Mouse (Mus musculus): ENCODE measurements around the gene Dnmt3a. TPM values are rescaled to one million over a fixed set of nuclear protein-coding genes. Genes with fewer than 3 reads are reported as not detected.

Gene Dnmt3a
- 44.8 and 48.7 TPM in 2 replicates for polyA plus RNA-seq (2014; fragmentation: Nextera tagmentation; extraction: Ambion mirVana)

- H3K4me2 ChIP-seq (ENCODE audit: low read length), result peak within 1 kb of the TSS; percentile 77
- H3K27ac ChIP-seq (replicated peaks in 1 of 2; ENCODE audit: control insufficient read depth in 1 of 2, insufficient read depth in 1 of 2, low read depth in 2 of 2, low read length in 2 of 2), result peak within 1 kb of the TSS; percentile 70 to 98
- H3K4me1 ChIP-seq (ENCODE audit: control insufficient read depth in 2 of 2, insufficient read depth in 2 of 2, low read length in 2 of 2), result peaks cover 28 to 35% of the 10 kb centered on the region in 2 experiments
- ATAC-seq (ENCODE audit: insufficient number of reproducible peaks, insufficient read depth, low FRiP score, low read depth), result no peak
- peak within 1 kb of the TSS; percentile 96 for H3K9ac ChIP-seq (ENCODE audit: low read length)
- H3K27me3 ChIP-seq (ENCODE audit: control insufficient read depth, insufficient read depth, low read length), result no peaks in the 10 kb centered on the region
- no peaks in the 10 kb centered on the region for H3K9me3 ChIP-seq (ENCODE audit: control insufficient read depth, low read length)
- peak within 1 kb of the TSS; percentile 58 to 89 for H3K4me3 ChIP-seq (ENCODE audit: control insufficient read depth in 1 of 2, insufficient read depth in 1 of 2, low read depth in 1 of 2, low read length in 2 of 2)
- WGBS, result 25% methylated on average over 4 of the region's 4 CpGs
- no peaks in the 10 kb centered on the region for H3K36me3 ChIP-seq (ENCODE audit: control insufficient read depth, insufficient read depth, low read length)
Measured at GRCm38 (mm10) chr12:3805852-3806251, at the start of gene Dnmt3a. Dnmt3a (plus strand) TSS chr12:3806007.

GRCm38 (mm10) chr12:3756216-3756615 lies 49.6 kb upstream of the Dnmt3a start:
- 88% methylated on average over 3 of the region's 3 CpGs for WGBS

GRCm38 (mm10) chr12:3758127-3758526 lies 47.7 kb upstream of the Dnmt3a start:
- Histone ChIP-seq H3K4me2 (ENCODE audit: low read length) (no peak overlapping the region), H3K9ac (ENCODE audit: low read length) (no peak overlapping the region), H3K4me1 (ENCODE audit: control insufficient read depth in 2 of 2, insufficient read depth in 2 of 2, low read length in 2 of 2) (peaks cover 1 to 2% of the 10 kb centered on the region in 2 experiments; a peak in 2 of 4 replicates), H3K27me3 (ENCODE audit: control insufficient read depth, insufficient read depth, low read length) (no peaks in the 10 kb centered on the region), H3K4me3 (ENCODE audit: control insufficient read depth in 1 of 2, insufficient read depth in 1 of 2, low read depth in 1 of 2, low read length in 2 of 2) (no peak overlapping the region), H3K9me3 (ENCODE audit: control insufficient read depth, low read length) (no peaks in the 10 kb centered on the region), H3K36me3 (ENCODE audit: control insufficient read depth, insufficient read depth, low read length) (no peaks in the 10 kb centered on the region), H3K27ac (replicated peaks in 1 of 2; ENCODE audit: control insufficient read depth in 1 of 2, insufficient read depth in 1 of 2, low read depth in 2 of 2, low read length in 2 of 2) (no peak overlapping the region)
- 92% methylated on average over 3 of the region's 3 CpGs for WGBS
- no peak for ATAC-seq (ENCODE audit: insufficient number of reproducible peaks, insufficient read depth, low FRiP score, low read depth)

More at GRCm38 (mm10) chr12:3756216-3756615, 49.6 kb upstream of the Dnmt3a start:
- Histone ChIP-seq H3K27ac (replicated peaks in 1 of 2; ENCODE audit: control insufficient read depth in 1 of 2, insufficient read depth in 1 of 2, low read depth in 2 of 2, low read length in 2 of 2) (no peak overlapping the region), H3K9me3 (ENCODE audit: control insufficient read depth, low read length) (no peaks in the 10 kb centered on the region), H3K4me3 (ENCODE audit: control insufficient read depth in 1 of 2, insufficient read depth in 1 of 2, low read depth in 1 of 2, low read length in 2 of 2) (no peak overlapping the region), H3K4me2 (ENCODE audit: low read length) (no peak overlapping the region), H3K4me1 (ENCODE audit: control insufficient read depth in 2 of 2, insufficient read depth in 2 of 2, low read length in 2 of 2) (no peaks in the 10 kb centered on the region), H3K27me3 (ENCODE audit: control insufficient read depth, insufficient read depth, low read length) (no peaks in the 10 kb centered on the region), H3K36me3 (ENCODE audit: control insufficient read depth, insufficient read depth, low read length) (peaks cover 3% of the 10 kb centered on the region), H3K9ac (ENCODE audit: low read length) (no peak overlapping the region)
- no peak for ATAC-seq (ENCODE audit: insufficient number of reproducible peaks, insufficient read depth, low FRiP score, low read depth)

GRCm38 (mm10) chr12:3759419-3759818 lies 46.4 kb upstream of the Dnmt3a start:
- H3K27ac ChIP-seq (replicated peaks in 1 of 2; ENCODE audit: control insufficient read depth in 1 of 2, insufficient read depth in 1 of 2, low read depth in 2 of 2, low read length in 2 of 2), result no peak overlapping the region
- ATAC-seq (ENCODE audit: insufficient number of reproducible peaks, insufficient read depth, low FRiP score, low read depth), result no peak
- no peak overlapping the region for H3K9ac ChIP-seq (ENCODE audit: low read length)
- no peaks in the 10 kb centered on the region for H3K9me3 ChIP-seq (ENCODE audit: control insufficient read depth, low read length)
- no peak overlapping the region for H3K4me3 ChIP-seq (ENCODE audit: control insufficient read depth in 1 of 2, insufficient read depth in 1 of 2, low read depth in 1 of 2, low read length in 2 of 2)
- no peak overlapping the region for H3K4me2 ChIP-seq (ENCODE audit: low read length)
- peaks cover 6 to 13% of the 10 kb centered on the region in 2 experiments for H3K4me1 ChIP-seq (ENCODE audit: control insufficient read depth in 2 of 2, insufficient read depth in 2 of 2, low read length in 2 of 2)
- 31% methylated on average over 4 of the region's 4 CpGs for WGBS
- H3K27me3 ChIP-seq (ENCODE audit: control insufficient read depth, insufficient read depth, low read length), result no peaks in the 10 kb centered on the region
- no peaks in the 10 kb centered on the region for H3K36me3 ChIP-seq (ENCODE audit: control insufficient read depth, insufficient read depth, low read length)

GRCm38 (mm10) chr12:3760876-3761590 lies 44.8 kb upstream of the Dnmt3a start:
- H3K4me3 ChIP-seq (ENCODE audit: control insufficient read depth in 1 of 2, insufficient read depth in 1 of 2, low read depth in 1 of 2, low read length in 2 of 2), result no peak overlapping the region
- no peaks in the 10 kb centered on the region for H3K9me3 ChIP-seq (ENCODE audit: control insufficient read depth, low read length)
- H3K36me3 ChIP-seq (ENCODE audit: control insufficient read depth, insufficient read depth, low read length), result no peaks in the 10 kb centered on the region
- no peak overlapping the region for H3K27ac ChIP-seq (replicated peaks in 1 of 2; ENCODE audit: control insufficient read depth in 1 of 2, insufficient read depth in 1 of 2, low read depth in 2 of 2, low read length in 2 of 2)
- no peaks in the 10 kb centered on the region for H3K27me3 ChIP-seq (ENCODE audit: control insufficient read depth, insufficient read depth, low read length)
- H3K9ac ChIP-seq (ENCODE audit: low read length), result no peak overlapping the region
- ATAC-seq (ENCODE audit: insufficient number of reproducible peaks, insufficient read depth, low FRiP score, low read depth), result no peak
- 81% methylated on average over 4 of the region's 4 CpGs for WGBS
- H3K4me2 ChIP-seq (ENCODE audit: low read length), result no peak overlapping the region
- H3K4me1 ChIP-seq (ENCODE audit: control insufficient read depth in 2 of 2, insufficient read depth in 2 of 2, low read length in 2 of 2), result peaks cover 6 to 17% of the 10 kb centered on the region in 2 experiments

GRCm38 (mm10) chr12:3761591-3762295 lies 44.1 kb upstream of the Dnmt3a start:
- Histone ChIP-seq H3K36me3 (ENCODE audit: control insufficient read depth, insufficient read depth, low read length) (no peaks in the 10 kb centered on the region), H3K4me2 (ENCODE audit: low read length) (no peak overlapping the region), H3K9ac (ENCODE audit: low read length) (no peak overlapping the region), H3K4me3 (ENCODE audit: control insufficient read depth in 1 of 2, insufficient read depth in 1 of 2, low read depth in 1 of 2, low read length in 2 of 2) (no peak overlapping the region), H3K27ac (replicated peaks in 1 of 2; ENCODE audit: control insufficient read depth in 1 of 2, insufficient read depth in 1 of 2, low read depth in 2 of 2, low read length in 2 of 2) (no peak overlapping the region), H3K9me3 (ENCODE audit: control insufficient read depth, low read length) (no peaks in the 10 kb centered on the region), H3K4me1 (ENCODE audit: control insufficient read depth in 2 of 2, insufficient read depth in 2 of 2, low read length in 2 of 2) (peaks cover 6 to 17% of the 10 kb centered on the region in 2 experiments), H3K27me3 (ENCODE audit: control insufficient read depth, insufficient read depth, low read length) (no peaks in the 10 kb centered on the region)
- WGBS, result 71% methylated on average over 6 of the region's 6 CpGs
- ATAC-seq (ENCODE audit: insufficient number of reproducible peaks, insufficient read depth, low FRiP score, low read depth), result no peak

- peaks cover 6 to 17% of the 10 kb centered on the region in 2 experiments for H3K4me1 ChIP-seq (ENCODE audit: control insufficient read depth in 2 of 2, insufficient read depth in 2 of 2, low read length in 2 of 2)
- H3K9ac ChIP-seq (ENCODE audit: low read length), result no peak overlapping the region
- ATAC-seq (ENCODE audit: insufficient number of reproducible peaks, insufficient read depth, low FRiP score, low read depth), result no peak
- no peak overlapping the region for H3K4me2 ChIP-seq (ENCODE audit: low read length)
- H3K27me3 ChIP-seq (ENCODE audit: control insufficient read depth, insufficient read depth, low read length), result no peaks in the 10 kb centered on the region
- H3K27ac ChIP-seq (replicated peaks in 1 of 2; ENCODE audit: control insufficient read depth in 1 of 2, insufficient read depth in 1 of 2, low read depth in 2 of 2, low read length in 2 of 2), result peak overlapping the region in 1 of 2 experiments; percentile 24; a peak in 1 of 4 replicates
- H3K36me3 ChIP-seq (ENCODE audit: control insufficient read depth, insufficient read depth, low read length), result no peaks in the 10 kb centered on the region
- WGBS, result 52% methylated on average over 3 of the region's 3 CpGs
- no peak overlapping the region for H3K4me3 ChIP-seq (ENCODE audit: control insufficient read depth in 1 of 2, insufficient read depth in 1 of 2, low read depth in 1 of 2, low read length in 2 of 2)
- H3K9me3 ChIP-seq (ENCODE audit: control insufficient read depth, low read length), result no peaks in the 10 kb centered on the region
Measured at GRCm38 (mm10) chr12:3764191-3764804, 41.5 kb upstream of the Dnmt3a start.

Data from heart, embryonic 14.5 days (tissue).